Mouse (Mus musculus): ENCODE measurements at regions not wholly inside any gene's neighbourhood (a gene's known extent, or its start where the extent isn't known, plus 50 kb on each side); places are given as distances from the start of the nearest gene placed in this dataset.

GRCm38 (mm10) chr3:120761223-120761622 lies 410.3 kb downstream of the Rwdd3 start:
- DNase-seq (ENCODE audit: low read depth, low spot score) = no peak

- DNase-seq (ENCODE audit: low read depth, low spot score) = no peak
Observed at GRCm38 (mm10) chr3:120748513-120748912, 423.0 kb downstream of the Rwdd3 start.

- DNase-seq (ENCODE audit: low read depth, low spot score) = no peak
Observed at GRCm38 (mm10) chr3:120747678-120748077, 423.8 kb downstream of the Rwdd3 start.

GRCm38 (mm10) chr3:120733332-120733731 lies 438.2 kb downstream of the Rwdd3 start:
- no peak for DNase-seq (ENCODE audit: low read depth, low spot score)

GRCm38 (mm10) chr3:120732391-120732790 lies 439.1 kb downstream of the Rwdd3 start:
- no peak for DNase-seq (ENCODE audit: low read depth, low spot score)

GRCm38 (mm10) chr3:120731287-120731686 lies 440.2 kb downstream of the Rwdd3 start:
- no peak for DNase-seq (ENCODE audit: low read depth, low spot score)

- DNase-seq (ENCODE audit: low read depth, low spot score) = no peak
Observed at GRCm38 (mm10) chr3:120730225-120730624, 441.3 kb downstream of the Rwdd3 start.

GRCm38 (mm10) chr3:120729671-120730070 lies 441.8 kb downstream of the Rwdd3 start:
- no peak for DNase-seq (ENCODE audit: low read depth, low spot score)

GRCm38 (mm10) chr3:120685227-120685626 lies 486.3 kb downstream of the Rwdd3 start:
- DNase-seq (ENCODE audit: low read depth, low spot score) = no peak

GRCm38 (mm10) chr3:120675906-120676305 lies 495.6 kb downstream of the Rwdd3 start:
- DNase-seq (ENCODE audit: low read depth, low spot score) = no peak

GRCm38 (mm10) chr3:120668654-120669053 lies 502.8 kb downstream of the Rwdd3 start:
- no peak for DNase-seq (ENCODE audit: low read depth, low spot score)

GRCm38 (mm10) chr3:120662521-120662920 lies 509.0 kb downstream of the Rwdd3 start:
- no peak for DNase-seq (ENCODE audit: low read depth, low spot score)

- DNase-seq (ENCODE audit: low read depth, low spot score) = no peak
Observed at GRCm38 (mm10) chr3:120660776-120661175, 510.7 kb downstream of the Rwdd3 start.

GRCm38 (mm10) chr3:120649047-120649868 lies 522.2 kb downstream of the Rwdd3 start:
- DNase-seq (ENCODE audit: low read depth, low spot score) = no peak

GRCm38 (mm10) chr3:120648391-120648790 lies 523.1 kb downstream of the Rwdd3 start:
- no peak for DNase-seq (ENCODE audit: low read depth, low spot score)

GRCm38 (mm10) chr3:120636669-120637305 lies 534.7 kb downstream of the Rwdd3 start:
- no peak for DNase-seq (ENCODE audit: low read depth, low spot score)

- DNase-seq (ENCODE audit: low read depth, low spot score) = no peak
Observed at GRCm38 (mm10) chr3:120618358-120618757, 553.1 kb downstream of the Rwdd3 start.

- DNase-seq (ENCODE audit: low read depth, low spot score) = no peak
Observed at GRCm38 (mm10) chr3:120594226-120594625, 577.3 kb downstream of the Rwdd3 start.

GRCm38 (mm10) chr3:120591183-120591582 lies 580.3 kb downstream of the Rwdd3 start:
- no peak for DNase-seq (ENCODE audit: low read depth, low spot score)

GRCm38 (mm10) chr3:120570806-120571425 lies 600.6 kb downstream of the Rwdd3 start:
- no peak for DNase-seq (ENCODE audit: low read depth, low spot score)

- DNase-seq (ENCODE audit: low read depth, low spot score) = no peak
Observed at GRCm38 (mm10) chr3:120541556-120542476, 629.7 kb downstream of the Rwdd3 start.

- no peak for DNase-seq (ENCODE audit: low read depth, low spot score)
Observed at GRCm38 (mm10) chr3:120533901-120534300, 637.6 kb downstream of the Rwdd3 start.
